Mouse (Mus musculus) liver, embryonic 14.5 days (tissue): ENCODE data around the gene Abca1. TPM values are rescaled to one million over a fixed set of nuclear protein-coding genes. Genes with fewer than 3 reads are reported as not detected.

Experiments used
- ATAC-seq: fragments of 200-750 bp; cut with Nextera tagmentation; 2 replicates; pipeline ENCODE4 v1.8.0; 2017; ENCODE audit warnings: moderate number of reproducible peaks, mild to moderate bottlenecking, moderate library complexity; ENCODE audit not compliant: insufficient read depth
- DNase-seq, 3 experiments: peaks; one replicate each; pipeline ENCODE4 v3.0.0-alpha.2; 2012 to 2013; ENCODE audit warnings: low read depth in 3 of 3, low spot score in 3 of 3
- H3K27ac ChIP-seq: fragments of 300-500 bp; sonication (generic); 2 replicates; pipeline ENCODE4 v1.5.1; 2014; ENCODE audit warnings: moderate library complexity, mild to moderate bottlenecking, control low read depth, inconsistent platforms
- H3K27me3 ChIP-seq: fragments of 300-500 bp; sonication (generic); 2 replicates; pipeline ENCODE4 v1.6.1; 2014; ENCODE audit warnings: mild to moderate bottlenecking, low read length, moderate library complexity; ENCODE audit not compliant: control insufficient read depth, insufficient read depth
- H3K36me3 ChIP-seq: fragments of 300-500 bp; sonication (generic); replicated peaks from 2 replicates; pipeline ENCODE4 v1.6.1; 2014; ENCODE audit warnings: low read depth; ENCODE audit not compliant: control insufficient read depth, insufficient read depth
- H3K4me1 ChIP-seq, 2 experiments: fragments of 200-500 bp in 1 of 2; fragments of 300-500 bp in 1 of 2; sonication (generic) in 1 of 2; replicated peaks; 2 replicates each; pipeline ENCODE4 v1.6.1; 2012 to 2014; ENCODE audit warnings: antibody characterized with exemption in 1 of 2, inconsistent platforms in 1 of 2, low read length in 1 of 2; ENCODE audit not compliant: control insufficient read depth in 2 of 2, insufficient read depth in 2 of 2
- H3K4me2 ChIP-seq: fragments of 300-500 bp; sonication (generic); 2 replicates; pipeline ENCODE4 v1.6.1; 2014; ENCODE audit warnings: low read depth, mild to moderate bottlenecking, control low read depth, moderate library complexity
- H3K4me3 ChIP-seq, 2 experiments: fragments of 200-500 bp in 1 of 2; fragments of 300-500 bp in 1 of 2; sonication (generic) in 1 of 2; 2 replicates each; pipeline ENCODE4 v1.5.1; 2012 to 2014; ENCODE audit warnings: low read depth in 2 of 2, low read length in 2 of 2, mild to moderate bottlenecking in 2 of 2, control low read depth in 1 of 2, inconsistent platforms in 1 of 2, moderate library complexity in 1 of 2; ENCODE audit not compliant: insufficient read depth in 1 of 2
- H3K9ac ChIP-seq: fragments of 300-500 bp; sonication (generic); replicated peaks from 2 replicates; pipeline ENCODE4 v1.6.1; 2014; ENCODE audit warnings: mild to moderate bottlenecking, control low read depth, moderate library complexity
- H3K9me3 ChIP-seq: fragments of 300-500 bp; sonication (generic); 2 replicates; pipeline ENCODE4 v1.6.1; 2016; ENCODE audit warnings: low read length, mixed read lengths; ENCODE audit not compliant: control insufficient read depth
- CTCF ChIP-seq: IDR thresholded peaks from 2 replicates; pipeline ENCODE4 v1.5.1; 2016; ENCODE audit warnings: antibody characterized with exemption, low read depth, control low read depth
- EP300 ChIP-seq: IDR thresholded peaks from 2 replicates; pipeline ENCODE4 v1.6.1; 2016; ENCODE audit warnings: antibody characterized with exemption, low read depth
- WGBS: fragments of 180-500 bp; shearing (Covaris S2); extraction: QIAGEN DNeasy Blood & Tissue Kit; methylation state at CpG from one replicate; pipeline ENCODE4 v1.1.7; 2014; ENCODE audit not compliant: insufficient replicate concordance; 5-methylcytosine and 5-hydroxymethylcytosine counted together
- polyA plus RNA-seq, 2 experiments: library from polyadenylated mRNA; depleted of rRNA in 1 of 2; stranded (reverse) in 1 of 2; unstranded in 1 of 2; fragments of >200 nt; fragmentation: Nextera tagmentation in 1 of 2; extraction: Ambion mirVana in 1 of 2; gene quantifications; 2 replicates each; pipeline versions ENCODE4 v1.2.1 to v1.2.3; 2012 to 2014

The Abca1 gene
- polyA plus RNA-seq, 2 experiments, result 7.0 to 12.0 TPM

GRCm38 (mm10) chr4:53100492-53100891 lies 59.2 kb downstream of the Abca1 start:
- no peak overlapping the region for H3K27ac ChIP-seq
- no peaks in the 10 kb centered on the region for H3K27me3 ChIP-seq
- no peaks in the 10 kb centered on the region for H3K4me1 ChIP-seq
- WGBS, result 78% methylated on average over 9 of the region's 9 CpGs
- no peak overlapping the region for H3K9ac ChIP-seq
- no peak for ATAC-seq
- H3K9me3 ChIP-seq, result no peaks in the 10 kb centered on the region
- H3K4me3 ChIP-seq, result no peak overlapping the region
- no peaks in the 10 kb centered on the region for H3K36me3 ChIP-seq
- no peak overlapping the region for H3K4me2 ChIP-seq
- TF ChIP-seq EP300 (no peak), CTCF (no peak)
- DNase-seq, result no peak

GRCm38 (mm10) chr4:53094850-53095249 lies 64.8 kb downstream of the Abca1 start:
- Histone ChIP-seq H3K9ac (no peak overlapping the region), H3K27ac (no peak overlapping the region), H3K4me1 (no peaks in the 10 kb centered on the region), H3K4me3 (no peak overlapping the region), H3K27me3 (no peaks in the 10 kb centered on the region), H3K36me3 (no peaks in the 10 kb centered on the region; the same call in 1 of the 2 replicates), H3K4me2 (no peak overlapping the region), H3K9me3 (no peaks in the 10 kb centered on the region)
- TF ChIP-seq CTCF (no peak), EP300 (no peak)
- WGBS, result 63% methylated on average over 4 of the region's 4 CpGs
- no peak for DNase-seq
- no peak for ATAC-seq

- no peak for TF ChIP-seq CTCF
- TF ChIP-seq EP300, result no peak
- no peak overlapping the region for H3K9ac ChIP-seq
- no peak overlapping the region for H3K27ac ChIP-seq
- WGBS, result 45% methylated on average over 3 of the region's 3 CpGs
- no peaks in the 10 kb centered on the region for H3K4me1 ChIP-seq
- no peak overlapping the region for H3K4me3 ChIP-seq
- no peaks in the 10 kb centered on the region; the same call in 1 of the 2 replicates for H3K36me3 ChIP-seq
- no peaks in the 10 kb centered on the region for H3K9me3 ChIP-seq
- no peaks in the 10 kb centered on the region for H3K27me3 ChIP-seq
- DNase-seq, result no peak
- no peak for ATAC-seq
- no peak overlapping the region for H3K4me2 ChIP-seq
Observed at GRCm38 (mm10) chr4:53094331-53094730, 65.4 kb downstream of the Abca1 start.

GRCm38 (mm10) chr4:53093615-53094014 lies 66.1 kb downstream of the Abca1 start:
- WGBS, result 65% methylated on average over 4 of the region's 4 CpGs
- H3K9ac ChIP-seq, result no peak overlapping the region
- ATAC-seq, result no peak

GRCm38 (mm10) chr4:53089641-53090040 lies 70.1 kb downstream of the Abca1 start:
- TF ChIP-seq EP300, result no peak
- TF ChIP-seq CTCF, result no peak
- DNase-seq, result no peak
- 77% methylated on average over 3 of the region's 3 CpGs for WGBS

More at GRCm38 (mm10) chr4:53093615-53094014, 66.1 kb downstream of the Abca1 start:
- Histone ChIP-seq H3K27me3 (no peaks in the 10 kb centered on the region), H3K4me3 (no peak overlapping the region), H3K4me1 (no peaks in the 10 kb centered on the region), H3K36me3 (no peaks in the 10 kb centered on the region; the same call in 1 of the 2 replicates), H3K4me2 (no peak overlapping the region), H3K27ac (no peak overlapping the region), H3K9me3 (no peaks in the 10 kb centered on the region)
- no peak for TF ChIP-seq EP300
- TF ChIP-seq CTCF, result no peak
- no peak for DNase-seq

More at GRCm38 (mm10) chr4:53089641-53090040, 70.1 kb downstream of the Abca1 start:
- H3K9ac ChIP-seq, result no peak overlapping the region
- H3K9me3 ChIP-seq, result no peaks in the 10 kb centered on the region
- no peaks in the 10 kb centered on the region for H3K4me1 ChIP-seq
- H3K27ac ChIP-seq, result no peak overlapping the region
- ATAC-seq, result no peak
- H3K27me3 ChIP-seq, result no peaks in the 10 kb centered on the region
- no peak overlapping the region for H3K4me2 ChIP-seq
- no peak overlapping the region for H3K4me3 ChIP-seq
- H3K36me3 ChIP-seq, result no peaks in the 10 kb centered on the region; the same call in 1 of the 2 replicates
